Mouse (Mus musculus) adrenal gland, postnatal 25 days (tissue): ENCODE measurements around the gene Vmn2r121. TPM values are rescaled to one million over a fixed set of nuclear protein-coding genes. Genes with fewer than 3 reads are reported as not detected.

Experiments used
- DNase-seq: peaks from one replicate; pipeline ENCODE4 v3.0.0; 2021; ENCODE audit warnings: mixed read lengths
- long read RNA-seq: library from polyadenylated mRNA; stranded (forward); transcript quantifications from one replicate; pipeline ENCODE4 v2.0.0, GENCODE M21; 2021
- total RNA-seq: library from RNA; stranded (reverse); gene quantifications from 2 replicates; pipeline ENCODE4 v1.2.3, GENCODE M21; 2021

The Vmn2r121 gene
- not detected in 2 replicates for total RNA-seq
- long read RNA-seq, result 0 reads

DNA sequence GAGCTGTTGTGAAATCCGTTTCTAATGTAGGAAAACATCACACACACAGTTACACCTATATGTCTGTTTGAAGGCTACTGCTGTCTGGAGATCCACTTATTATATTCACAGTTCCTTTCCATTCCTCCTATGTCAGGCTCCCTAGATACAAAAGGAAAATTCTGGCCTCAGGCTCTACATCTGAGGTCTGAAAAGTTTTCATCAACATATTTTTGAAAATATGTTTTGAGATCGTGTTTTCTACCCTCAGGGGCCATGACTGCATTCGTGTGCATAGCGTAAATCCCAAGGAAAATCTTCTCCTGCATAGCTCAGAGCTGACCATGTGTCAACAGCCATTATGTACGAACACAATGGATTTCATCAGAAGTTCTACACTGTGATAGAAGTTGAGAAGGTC lies at the start of gene Vmn2r121:
TSS of gene Vmn2r121 (minus strand) at position 101 of the 400 bp plus-strand sequence.
- no peak for DNase-seq
